Mouse (Mus musculus) kidney, adult 2 months (tissue): Measurements from ENCODE around the gene Tmem106c.

Experiments used
- CTCF ChIP-seq: fragments of 200-500 bp; conservative IDR thresholded peaks from 2 replicates; pipeline ENCODE4 v1.5.1; 2011; ENCODE audit warnings: low read depth, mild to moderate bottlenecking, control low read depth, low read length, moderate library complexity, mixed read lengths; ENCODE audit not compliant: insufficient read depth, insufficient read length
- POLR2A ChIP-seq: fragments of 200-500 bp; IDR thresholded peaks from one replicate; pipeline ENCODE4 v1.6.1; 2011; ENCODE audit warnings: low read depth, low read length, control low read depth

GRCm38 (mm10) chr15:97941306-97941705, 22.7 kb upstream of the Tmem106c start:
- no peak for TF ChIP-seq CTCF
- no peak for TF ChIP-seq POLR2A
